25 mouse cellular contexts compared by ENCODE assay signal in the genomic region with DNA sequence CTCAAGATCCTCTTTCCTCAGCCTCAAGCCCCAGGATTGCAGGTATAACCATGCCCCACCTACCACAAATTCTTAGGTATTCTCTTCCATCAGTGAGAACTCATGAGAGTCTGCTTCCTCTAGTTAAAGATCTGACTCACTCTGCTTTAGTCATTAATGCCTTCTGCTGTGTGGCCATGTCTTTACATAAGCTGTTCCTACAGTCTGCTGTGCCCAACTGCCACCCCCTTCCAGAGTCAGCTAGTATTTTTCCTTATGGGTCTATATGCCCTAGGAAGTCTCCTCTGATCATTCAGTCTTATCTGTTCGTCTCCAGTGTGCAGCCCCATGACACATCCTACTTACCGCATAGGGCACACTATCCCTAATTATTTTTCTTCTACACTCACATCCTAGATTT.
DNase-seq lines count a peak whose midpoint lies in the region; ATAC-seq and TF ChIP-seq lines count a peak whose summit lies in the region.
"Had no signal": no experiment of that assay in that cellular context is flagged by ENCODE, and none has a peak within 500 bp of the region (broad histone marks: within the 10 kb centered on the region; RNA-seq: fewer than 3 reads in every experiment).

No protein-coding gene starts in this region.

- H3K27ac ChIP-seq in left cerebral cortex, adult 2 months = peak overlapping the region; percentile 80
- no peak overlapping the region for H3K27ac ChIP-seq in lung, postnatal 0 days (ENCODE audit: low read length)
- H3K27ac ChIP-seq: embryonic facial prominence, embryonic 12.5 days; forebrain, embryonic 12.5 days; heart, adult 2 months; heart, embryonic 15.5 days; hindbrain, embryonic 10.5 days; hindbrain, embryonic 14.5 days had no signal

- H3K27me3 ChIP-seq in lung, postnatal 0 days (replicated peaks; ENCODE audit: insufficient read depth, low read length) = no peaks in the 10 kb centered on the region
- H3K27me3 ChIP-seq: embryonic facial prominence, embryonic 12.5 days; forebrain, embryonic 12.5 days; heart, embryonic 15.5 days had no signal

- no peak overlapping the region for H3K4me2 ChIP-seq in lung, postnatal 0 days (replicated peaks; ENCODE audit: low read depth, low read length)
- H3K4me2 ChIP-seq: embryonic facial prominence, embryonic 12.5 days; forebrain, embryonic 12.5 days; heart, embryonic 11.5 days; heart, embryonic 15.5 days; hindbrain, embryonic 14.5 days had no signal

- no peak for DNase-seq in frontal cortex, postnatal 14 days (ENCODE audit: low spot score in 2 of 2)
- peak; percentile 34 to 65 for DNase-seq in layer of hippocampus, adult 18-20 months (ENCODE audit: low spot score in 2 of 2)
- DNase-seq in layer of hippocampus, postnatal 14 days (ENCODE audit: low spot score in 2 of 2) = no peak
- DNase-seq in left cerebral cortex, adult 2 months (ENCODE audit: extremely low spot score in 1 of 2, low spot score in 2 of 2) = no peak
- DNase-seq in left cerebral cortex, postnatal 4 days = no peak
- DNase-seq in brain, adult 2 months (ENCODE audit: low read depth, low spot score) = peak; percentile 84
- no peak for DNase-seq in lung, postnatal 0 days (ENCODE audit: low spot score)
- DNase-seq: adrenal gland, adult 8-10 months; B cell, adult 2 months; cerebellum, adult 11-12 months; cerebellum, adult 9-10 months; cerebellum, postnatal 25 days; gastrocnemius, postnatal 10 days; heart, adult 2 months; heart, postnatal 14 days had no signal

- H3K4me1 ChIP-seq in lung, postnatal 0 days (ENCODE audit: insufficient read depth, low read depth, low read length) = no peaks in the 10 kb centered on the region
- H3K4me1 ChIP-seq: embryonic facial prominence, embryonic 12.5 days; forebrain, embryonic 12.5 days; hindbrain, embryonic 10.5 days had no signal

- intact Hi-C loops in left cerebral cortex, adult 2 months (cut with DNase I) = no loop called here
- intact Hi-C loops in left cerebral cortex, postnatal 4 days (cut with DNase I) = no loop called here

- no peaks in the 10 kb centered on the region for H3K9me3 ChIP-seq in lung, postnatal 0 days (ENCODE audit: low read length)
- H3K9me3 ChIP-seq: embryonic facial prominence, embryonic 12.5 days; forebrain, embryonic 12.5 days; G1E; heart, embryonic 15.5 days; hindbrain, embryonic 10.5 days had no signal

- no peaks in the 10 kb centered on the region for H3K36me3 ChIP-seq in lung, postnatal 0 days (ENCODE audit: insufficient read depth, low read length)
- H3K36me3 ChIP-seq: embryonic facial prominence, embryonic 12.5 days; forebrain, embryonic 12.5 days; G1E; heart, embryonic 15.5 days; hindbrain, embryonic 10.5 days had no signal

- TF ChIP-seq EP300 in lung, postnatal 0 days (IDR thresholded peaks at IDR 0.05) = no peak

- 89% methylated on average over 2 of the region's 2 CpGs for WGBS in lung, postnatal 0 days

- ATAC-seq in frontal cortex, adult (ENCODE audit: low TSS enrichment) = peak; percentile 87
- ATAC-seq in lung, postnatal 0 days = no peak
- ATAC-seq: CD4-positive, CD25-positive, alpha-beta regulatory T cell, adult 4 months; forebrain, embryonic 16.5 days had no signal

- H3K9ac ChIP-seq in lung, postnatal 0 days (replicated peaks; ENCODE audit: low read depth) = no peak overlapping the region
- H3K9ac ChIP-seq: embryonic facial prominence, embryonic 12.5 days; forebrain, embryonic 12.5 days; heart, embryonic 15.5 days; hindbrain, embryonic 14.5 days had no signal

- H3K4me3 ChIP-seq in left cerebral cortex, adult 2 months = no peak overlapping the region
- H3K4me3 ChIP-seq in lung, postnatal 0 days (ENCODE audit: low read depth, low read length) = no peak overlapping the region
- H3K4me3 ChIP-seq: embryonic facial prominence, embryonic 12.5 days; forebrain, embryonic 12.5 days; heart, adult 2 months; heart, embryonic 15.5 days; hindbrain, embryonic 10.5 days had no signal

- TF ChIP-seq CTCF in left cerebral cortex, adult 2 months (IDR thresholded peaks at IDR 0.05) = no peak
- TF ChIP-seq CTCF in lung, postnatal 0 days (IDR thresholded peaks at IDR 0.05) = no peak

Comparison
In these comparisons a context has a peak if more than half of its experiments do, and no peak if none do; other contexts are left out.
1. DNase-seq: peak in layer of hippocampus, adult 18-20 months (2 of 2) and brain, adult 2 months (single experiment); none in frontal cortex, postnatal 14 days (0 of 2), layer of hippocampus, postnatal 14 days (0 of 2), left cerebral cortex, adult 2 months (0 of 2), left cerebral cortex, postnatal 4 days (single experiment) and lung, postnatal 0 days (single experiment).